Mouse (Mus musculus) kidney, adult 18-20 months (tissue): ENCODE data around the gene Nsun2.

ENCODE experiments used
- DNase-seq: peaks from one replicate; pipeline ENCODE4 v3.0.0; 2021

Gene Nsun2

DNA sequence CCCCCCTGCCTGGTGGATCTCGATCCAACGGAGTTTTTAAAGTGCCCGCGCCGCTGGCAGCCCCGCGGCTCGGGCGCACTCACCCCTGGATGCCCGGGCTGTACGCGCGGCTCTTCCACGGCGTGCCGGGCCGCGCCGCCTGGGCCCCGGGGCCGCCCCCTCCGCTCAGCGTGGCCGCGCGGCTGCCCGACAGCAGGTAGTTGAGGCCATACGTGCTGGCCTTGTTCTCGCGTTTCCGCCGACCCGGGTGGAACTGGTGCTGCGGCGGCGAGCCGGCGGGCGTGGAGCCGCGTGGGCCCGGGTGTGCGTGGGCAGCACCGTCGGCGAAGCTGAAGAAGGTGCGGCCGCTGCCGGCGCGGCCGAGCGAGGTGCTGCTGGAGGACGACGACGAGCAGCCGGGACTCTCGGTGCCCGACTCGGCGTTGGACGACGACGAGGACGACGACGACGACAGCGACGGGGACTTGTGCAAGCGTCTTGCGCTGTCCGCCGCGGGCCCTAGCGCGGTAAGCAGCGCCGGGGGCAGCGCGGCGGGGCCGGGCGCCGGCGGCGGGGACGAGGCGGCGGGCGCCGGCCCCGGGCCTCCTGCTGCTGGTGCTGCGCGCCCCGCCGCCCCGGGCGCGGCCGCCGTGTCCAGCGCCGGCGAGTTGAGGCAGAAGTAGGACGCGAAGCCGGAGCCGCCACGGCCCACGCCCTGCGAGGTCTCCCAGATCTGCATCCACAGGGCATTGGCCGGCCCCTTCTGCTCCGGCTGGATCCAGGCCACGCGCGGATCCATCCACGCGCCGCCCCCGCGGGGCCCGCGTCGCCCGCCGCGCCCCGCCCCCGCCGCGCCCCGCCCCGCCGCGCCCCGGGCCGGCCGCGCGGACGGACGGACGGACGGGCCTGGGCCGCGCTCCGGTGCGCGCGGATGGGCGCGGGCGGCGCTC lies at the start of gene Nsun2:
Nsun2 (plus strand) TSS at position 342 of the 929 bp plus-strand sequence.
- DNase-seq: peak; percentile 63

GRCm38 (mm10) chr13:69485326-69485725 lies 48.2 kb upstream of the Nsun2 start:
- peak; percentile 19 for DNase-seq

- no peak for DNase-seq
Observed at GRCm38 (mm10) chr13:69485833-69486232, 47.7 kb upstream of the Nsun2 start.

- DNase-seq: no peak
Observed at GRCm38 (mm10) chr13:69487108-69487507, 46.4 kb upstream of the Nsun2 start.

GRCm38 (mm10) chr13:69487611-69488275 lies 45.8 kb upstream of the Nsun2 start:
- peak; percentile 33 for DNase-seq

DNA sequence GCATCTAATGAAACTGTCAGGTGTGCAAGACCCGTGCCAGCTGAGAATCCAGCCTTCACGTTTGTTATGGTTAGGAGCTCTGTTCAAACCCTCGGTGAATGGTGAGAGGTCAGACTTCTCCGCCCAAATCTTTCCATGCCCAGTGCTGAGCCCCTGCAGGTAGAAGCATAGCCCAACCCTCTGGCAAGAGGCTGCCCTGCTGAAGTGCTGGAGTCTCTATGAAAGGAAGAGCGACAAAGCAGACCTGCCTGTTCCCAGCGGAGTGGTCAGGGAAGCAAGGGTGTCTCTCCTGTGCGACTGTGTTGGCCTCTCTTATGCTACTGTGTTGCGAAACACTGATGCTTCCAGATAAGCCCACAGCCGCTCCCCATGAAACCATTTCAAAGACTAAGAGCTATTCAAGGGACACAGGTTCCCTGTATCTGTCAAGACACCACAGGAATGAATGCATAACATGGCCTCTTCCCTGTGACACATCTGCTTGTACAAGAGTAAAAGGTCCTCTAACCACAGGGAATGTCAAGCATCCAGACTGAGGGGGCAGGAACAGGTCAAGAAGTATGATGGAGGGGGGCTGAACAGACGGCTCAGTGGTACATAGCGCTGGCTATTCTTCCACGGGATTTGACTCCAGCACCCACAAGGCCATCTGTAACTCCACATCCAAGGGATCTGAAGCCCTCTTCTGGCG lies 44.8 kb upstream of the Nsun2 start:
- no peak for DNase-seq

GRCm38 (mm10) chr13:69489777-69490176 lies 43.8 kb upstream of the Nsun2 start:
- no peak for DNase-seq

DNA sequence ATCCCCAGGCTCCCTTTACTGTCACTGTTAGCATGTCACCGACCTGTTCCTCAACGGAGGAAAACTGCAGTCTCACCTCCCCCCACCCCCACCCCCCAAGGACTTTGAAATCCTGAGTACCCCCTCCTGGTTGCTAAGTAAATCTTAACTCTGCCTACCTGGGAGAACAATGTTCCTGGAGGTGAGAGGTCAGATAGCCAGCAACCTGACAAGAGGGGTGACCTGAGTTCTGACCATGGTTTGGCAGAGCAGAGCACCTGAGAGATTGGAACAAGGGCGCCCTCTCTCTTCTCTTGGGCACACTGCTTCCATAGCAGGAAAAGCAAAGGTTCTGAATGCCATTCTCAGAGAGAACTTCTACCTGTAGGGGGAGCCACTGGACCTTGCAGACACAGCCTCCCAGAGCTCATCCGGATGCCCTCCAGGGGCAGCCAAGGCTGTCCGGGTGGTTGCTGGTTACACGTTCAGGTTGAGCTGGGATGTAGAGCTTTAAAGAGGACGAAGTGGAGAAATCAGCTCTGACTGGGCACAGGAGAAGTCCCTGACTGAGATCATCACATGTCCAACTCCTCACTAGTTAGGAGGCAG lies 40.6 kb upstream of the Nsun2 start:
- DNase-seq: peak; percentile 40

GRCm38 (mm10) chr13:69498276-69498675 lies 35.3 kb upstream of the Nsun2 start:
- no peak for DNase-seq

DNA sequence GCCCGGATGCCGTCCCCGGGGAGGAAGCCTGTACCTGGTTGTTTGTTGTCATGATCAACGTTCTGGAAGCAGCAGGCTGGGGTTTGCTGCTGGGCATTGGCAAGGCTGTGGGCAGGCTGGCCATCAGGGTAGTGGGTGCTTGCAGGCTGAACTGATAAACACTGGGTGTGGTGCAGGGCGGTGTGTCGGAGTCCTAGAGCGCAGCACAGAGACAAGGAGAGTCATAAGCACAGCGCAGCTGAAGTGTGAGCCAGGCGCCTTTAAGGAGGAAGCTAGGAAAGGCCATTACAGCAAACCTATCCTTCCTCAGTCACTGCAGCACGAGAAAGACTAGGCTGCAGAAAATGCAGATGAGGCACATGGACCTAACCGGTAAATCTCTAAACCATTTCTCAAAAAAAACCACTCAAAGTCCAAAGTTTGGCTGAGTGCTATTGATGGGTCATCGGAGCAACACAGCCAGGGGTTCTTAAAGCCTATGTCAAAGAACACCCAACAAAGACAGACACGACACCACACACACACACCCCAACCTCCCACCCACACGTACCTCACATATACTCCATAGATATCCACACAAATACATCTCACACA lies 31.3 kb upstream of the Nsun2 start:
- no peak for DNase-seq

DNA sequence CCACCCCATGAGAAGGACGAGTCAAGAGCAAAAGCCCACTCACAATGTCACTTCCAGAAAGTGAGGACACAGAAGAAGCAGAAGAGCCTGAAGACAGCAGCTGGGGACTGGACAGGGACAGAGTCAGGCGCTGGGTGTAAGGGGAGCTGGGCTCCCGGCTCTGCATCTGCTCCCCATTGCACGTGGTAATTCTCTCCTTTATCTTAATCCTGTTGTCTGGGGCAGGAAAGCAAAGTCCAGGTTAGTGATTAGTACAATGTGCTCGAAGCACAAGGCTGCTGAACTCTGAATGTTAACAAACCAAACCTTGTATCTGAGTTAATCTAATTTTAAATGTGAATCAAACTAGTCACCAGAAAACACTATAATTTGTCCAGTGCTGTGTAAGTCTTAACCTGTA lies 30.7 kb upstream of the Nsun2 start:
- DNase-seq: peak; percentile 16

DNA sequence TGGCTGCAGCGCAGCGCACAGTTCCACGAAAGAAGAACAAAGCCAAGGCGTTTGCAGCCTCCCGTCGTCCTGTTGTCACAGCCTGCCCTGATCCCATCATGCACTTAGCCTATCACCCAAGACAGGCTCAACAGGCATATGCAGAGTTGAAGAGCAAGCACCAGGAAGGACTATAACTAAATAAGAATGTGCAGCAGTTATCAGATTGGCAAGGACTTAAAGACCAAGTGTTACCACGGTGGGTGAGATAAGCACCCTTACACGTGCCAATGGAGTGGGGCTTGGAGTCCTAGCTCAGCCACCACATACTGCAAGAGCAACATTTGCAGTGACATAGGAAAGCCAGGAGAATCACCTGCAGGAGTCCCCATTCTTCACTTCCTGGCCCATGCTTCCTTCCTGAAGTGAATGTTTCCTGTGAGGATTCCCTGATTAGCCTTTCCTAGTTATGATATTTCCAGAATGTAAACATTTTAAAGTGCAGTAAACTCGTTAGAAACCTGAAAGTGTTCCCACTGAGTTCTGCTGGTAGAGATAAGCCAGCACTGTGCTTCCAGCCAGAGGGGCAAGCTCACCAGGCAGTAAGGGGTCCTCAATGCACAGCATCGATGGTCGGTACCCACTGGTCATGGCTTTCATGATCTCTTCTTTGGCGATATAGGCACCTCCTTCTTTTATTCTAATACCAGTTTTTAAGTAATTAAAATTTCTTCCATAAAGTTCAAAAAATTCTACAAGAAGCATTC lies 27.0 kb upstream of the Nsun2 start:
- no peak for DNase-seq

- DNase-seq: no peak
Observed at GRCm38 (mm10) chr13:69507666-69508065, 25.9 kb upstream of the Nsun2 start.

GRCm38 (mm10) chr13:69509391-69510244 lies 23.9 kb upstream of the Nsun2 start:
- no peak for DNase-seq

- DNase-seq: no peak
Observed at GRCm38 (mm10) chr13:69515091-69515490, 18.5 kb upstream of the Nsun2 start.

DNA sequence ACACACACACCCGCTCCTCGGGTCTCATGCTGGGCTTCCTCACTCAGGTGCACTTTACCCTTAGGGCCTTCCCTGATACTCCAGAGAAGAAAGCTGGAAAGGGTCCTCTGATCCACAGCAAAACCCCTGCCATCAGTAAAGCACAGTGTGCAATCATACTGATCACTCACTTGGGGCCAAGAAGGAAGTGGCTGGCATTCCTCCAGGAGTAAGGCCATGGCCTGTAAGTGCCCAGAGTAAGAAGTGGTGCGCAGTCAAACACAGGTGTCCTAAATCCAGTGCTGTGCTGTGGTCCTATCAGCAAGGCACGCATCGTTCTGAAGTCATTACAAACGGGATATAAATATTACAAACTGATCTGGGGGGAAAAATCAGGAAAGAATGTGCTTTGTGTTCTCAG lies 16.1 kb upstream of the Nsun2 start:
- DNase-seq: peak; percentile 42

DNA sequence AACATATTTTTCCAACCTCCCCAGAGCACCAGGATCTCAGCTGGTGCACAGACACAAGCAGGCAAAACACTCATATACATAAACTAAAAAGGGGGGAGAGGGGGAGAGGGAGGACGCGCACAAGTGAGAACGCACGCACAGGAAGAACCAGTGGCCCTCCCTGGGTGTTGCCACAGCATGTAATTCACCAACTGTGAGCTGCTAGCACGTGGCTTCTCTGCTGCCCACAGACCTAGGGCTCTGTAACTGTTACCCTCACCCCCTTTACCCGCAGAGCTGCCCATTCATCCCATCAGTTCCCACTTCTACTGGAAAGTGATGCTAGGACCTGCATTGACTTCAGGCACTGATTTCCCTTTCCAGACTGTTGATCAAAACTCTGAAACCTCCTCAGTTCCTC lies 14.4 kb upstream of the Nsun2 start:
- no peak for DNase-seq

DNA sequence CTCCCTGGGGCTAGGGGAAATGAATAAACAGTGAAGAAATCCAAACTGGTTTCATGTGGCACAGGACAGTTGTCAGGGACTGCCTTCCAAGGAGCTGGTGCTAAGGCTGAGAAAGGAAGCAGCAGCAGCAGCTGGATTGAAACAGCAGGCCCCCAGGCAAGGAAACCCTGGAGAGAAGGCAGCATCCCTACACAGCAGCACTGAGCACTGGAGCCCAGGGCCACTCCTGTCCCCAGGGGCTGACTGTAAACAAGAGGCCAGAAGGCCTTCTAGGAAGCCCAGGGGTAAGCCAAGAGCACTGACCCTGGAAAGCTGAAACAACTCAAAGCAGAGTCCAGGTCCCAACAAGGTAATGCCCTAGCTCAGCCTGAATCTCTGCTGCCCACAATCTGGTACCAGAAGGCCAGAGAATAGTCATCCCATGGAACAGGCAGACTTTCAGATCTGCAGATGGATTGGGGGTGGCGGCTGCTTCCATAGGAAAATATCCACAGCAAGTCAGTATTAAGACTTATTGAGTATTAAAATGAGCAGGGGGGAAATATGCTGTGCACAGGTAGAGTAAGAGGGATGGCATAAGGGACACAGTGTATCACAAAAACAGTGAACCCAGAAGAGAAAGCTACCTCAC lies 11.3 kb upstream of the Nsun2 start:
- peak; percentile 8 for DNase-seq

DNA sequence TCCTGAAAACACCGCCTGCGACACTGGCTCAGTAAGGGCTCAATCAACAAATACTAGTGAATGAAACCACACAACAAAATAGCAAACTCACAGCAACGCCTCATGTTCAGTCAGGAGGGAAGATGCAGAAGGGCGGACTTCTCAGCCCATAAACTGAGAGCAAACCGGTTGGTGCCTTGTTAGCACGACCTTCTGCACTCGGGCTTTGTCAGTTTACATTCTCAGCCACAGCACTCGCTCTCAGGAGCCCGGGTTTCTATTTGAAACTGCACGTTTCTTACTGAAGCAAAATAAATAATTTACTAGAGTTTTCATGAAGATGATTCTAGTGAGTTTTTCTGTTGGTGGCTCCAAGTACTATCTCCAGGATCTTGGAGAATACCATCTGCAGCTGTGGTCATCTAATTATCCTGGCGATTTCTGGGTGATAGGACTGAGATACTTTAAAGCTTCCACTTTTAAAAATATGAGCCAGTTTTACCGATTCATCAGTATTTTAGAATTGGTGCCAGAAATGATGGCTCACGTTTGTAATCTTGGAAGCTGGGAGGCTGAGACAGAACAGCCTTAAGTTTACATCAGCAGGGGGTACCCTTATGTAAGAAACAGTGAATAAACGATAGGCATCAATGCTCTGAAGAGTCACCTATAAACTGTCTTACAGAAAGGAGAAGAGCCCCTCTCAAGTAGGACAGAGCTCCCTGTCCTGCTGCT lies 9.9 kb upstream of the Nsun2 start:
- peak; percentile 16 for DNase-seq

DNA sequence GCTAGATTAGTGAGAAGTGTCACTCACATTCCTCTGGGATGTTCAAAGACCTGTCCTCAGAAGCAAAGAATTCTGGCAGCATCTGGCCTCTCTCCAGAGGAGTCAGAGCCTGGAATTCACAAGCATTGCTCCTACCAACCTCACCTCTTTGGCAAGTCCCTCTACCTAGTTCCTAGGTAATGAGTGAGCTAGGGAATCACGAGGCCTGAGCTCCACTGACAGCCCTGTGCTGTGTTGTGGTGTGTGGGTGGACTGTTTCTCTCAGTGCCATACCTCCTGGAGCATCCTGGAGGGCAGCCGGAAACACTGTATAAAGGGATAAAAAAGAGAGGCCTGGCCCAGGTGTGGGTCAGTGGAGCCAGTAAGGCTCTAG lies 9.4 kb upstream of the Nsun2 start:
- peak; percentile 58 for DNase-seq
